Mouse (Mus musculus) ES-Bruce4 (cell line): ENCODE results near the gene G3bp1.

ENCODE experiments used
- CTCF ChIP-seq: IDR thresholded peaks from one replicate; pipeline ENCODE4 v1.8.1; 2011; ENCODE audit warnings: low read depth, low read length
- EP300 ChIP-seq: IDR thresholded peaks from 2 replicates; pipeline ENCODE4 v1.6.1; 2011; ENCODE audit warnings: low read depth, low read length; ENCODE audit not compliant: insufficient read depth
- POLR2A ChIP-seq: IDR thresholded peaks from one replicate; pipeline ENCODE4 v1.8.1; 2011; ENCODE audit warnings: low read length; ENCODE audit not compliant: insufficient read depth

DNA sequence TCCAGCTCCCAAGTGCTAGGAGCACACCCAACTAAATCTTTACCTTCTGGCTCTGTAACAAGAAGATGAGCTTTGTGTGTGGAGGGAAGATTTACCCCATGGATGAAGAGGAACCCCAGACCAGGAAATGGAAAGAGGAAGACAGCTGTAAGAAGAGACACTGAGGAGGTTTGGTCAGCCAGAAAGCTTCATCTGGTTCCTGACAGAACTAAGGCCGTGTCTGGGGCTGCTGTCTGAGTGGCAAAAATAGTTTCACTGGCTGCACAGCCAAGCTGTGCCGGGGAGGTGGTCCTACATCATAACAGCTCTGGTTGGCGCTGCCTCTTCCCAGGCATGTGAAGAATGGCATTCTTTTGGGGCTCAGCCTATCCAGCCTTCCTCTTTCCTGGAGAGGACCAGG lies 36.5 kb upstream of the G3bp1 start:
- TF ChIP-seq CTCF (no peak), EP300 (no peak), POLR2A (no peak)
